Mouse (Mus musculus): Measurements from ENCODE around the gene Midn. TPM values are rescaled to one million over a fixed set of nuclear protein-coding genes. Genes with fewer than 3 reads are reported as not detected.

Midn gene
- polyA plus RNA-seq (2014; fragmentation: Illumina TruSeq; extraction: RNeasy Lipid Tissue Mini Kit (QIAGEN cat#74804); ENCODE audit: low read depth, low replicate concordance): 5.1 TPM

GRCm38 (mm10) chr10:80147719-80148601, at the start of gene Midn:
Gene Midn (plus strand): TSS chr10:80148272.

DNA sequence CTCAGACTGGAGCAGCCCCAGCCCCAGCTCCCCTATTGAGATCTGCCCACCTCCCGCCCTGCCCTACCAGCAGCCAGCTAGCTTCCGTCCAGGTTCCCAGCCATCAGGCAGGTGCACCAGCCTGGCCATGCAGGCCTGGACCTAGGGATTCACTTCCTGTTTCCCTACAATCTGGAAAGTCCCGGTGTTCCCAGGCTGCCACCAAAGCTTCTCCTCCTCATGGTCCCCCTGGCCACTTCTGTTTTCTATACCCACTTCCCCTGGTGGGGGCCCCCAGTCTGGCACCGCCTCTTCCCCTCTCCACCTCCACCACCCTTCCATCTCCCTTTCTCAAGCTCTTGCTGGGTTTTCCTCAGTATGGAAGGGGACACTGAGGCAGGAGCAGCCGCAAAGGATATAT, 42.6 kb upstream of the Midn start, which contains the start of gene Sbno2:
Gene Sbno2 (minus strand): TSS at position 112 of the 400 bp plus-strand sequence.

DNA sequence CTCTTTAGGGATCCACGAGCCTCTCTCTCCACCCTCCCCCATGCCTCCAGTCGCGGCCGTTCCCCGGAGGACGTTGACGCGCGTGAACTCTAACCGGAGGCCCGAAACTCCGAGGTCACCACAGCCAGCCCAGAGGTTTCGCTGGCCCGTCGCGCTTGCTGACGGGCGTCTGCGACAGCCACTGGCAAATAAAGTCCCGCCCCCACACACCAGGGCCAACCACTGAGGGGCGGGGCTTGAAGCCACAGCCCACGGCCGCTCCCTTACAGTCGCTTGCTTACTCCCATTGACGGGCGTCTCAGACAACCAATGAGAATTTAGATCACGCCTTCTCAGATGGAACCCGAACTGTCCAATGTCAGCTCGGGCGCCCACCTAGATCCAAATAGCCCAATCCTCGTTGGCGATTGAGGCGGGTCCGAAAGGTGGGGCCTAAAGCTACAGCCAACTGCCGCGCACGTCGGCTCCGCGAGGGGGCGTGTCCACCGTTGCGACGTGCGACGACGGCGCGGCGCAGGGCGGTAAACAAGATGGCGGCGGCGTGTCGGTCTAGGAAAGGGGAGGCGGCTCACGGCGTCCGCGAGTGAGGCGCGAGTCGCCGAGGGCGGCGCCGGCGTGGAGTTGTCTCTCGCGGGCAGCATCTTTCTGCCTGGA, 32.7 kb upstream of the Midn start, which contains the start of gene Stk11:
Gene Stk11 (plus strand): TSS at position 514 of the 654 bp plus-strand sequence.

GRCm38 (mm10) chr10:80138553-80139438, 9.3 kb upstream of the Midn start, which contains the start of gene Atp5d:
Gene Atp5d (plus strand): TSS chr10:80138632.

GRCm38 (mm10) chr10:80140666-80141035, 7.4 kb upstream of the Midn start, which contains the start of gene Cbarp:
Gene Cbarp (minus strand): TSS chr10:80140835.

GRCm38 (mm10) chr10:80165392-80166128, 17.5 kb downstream of the Midn start, which contains the start of gene Cirbp:
Gene Cirbp (plus strand): TSS chr10:80165985.

DNA sequence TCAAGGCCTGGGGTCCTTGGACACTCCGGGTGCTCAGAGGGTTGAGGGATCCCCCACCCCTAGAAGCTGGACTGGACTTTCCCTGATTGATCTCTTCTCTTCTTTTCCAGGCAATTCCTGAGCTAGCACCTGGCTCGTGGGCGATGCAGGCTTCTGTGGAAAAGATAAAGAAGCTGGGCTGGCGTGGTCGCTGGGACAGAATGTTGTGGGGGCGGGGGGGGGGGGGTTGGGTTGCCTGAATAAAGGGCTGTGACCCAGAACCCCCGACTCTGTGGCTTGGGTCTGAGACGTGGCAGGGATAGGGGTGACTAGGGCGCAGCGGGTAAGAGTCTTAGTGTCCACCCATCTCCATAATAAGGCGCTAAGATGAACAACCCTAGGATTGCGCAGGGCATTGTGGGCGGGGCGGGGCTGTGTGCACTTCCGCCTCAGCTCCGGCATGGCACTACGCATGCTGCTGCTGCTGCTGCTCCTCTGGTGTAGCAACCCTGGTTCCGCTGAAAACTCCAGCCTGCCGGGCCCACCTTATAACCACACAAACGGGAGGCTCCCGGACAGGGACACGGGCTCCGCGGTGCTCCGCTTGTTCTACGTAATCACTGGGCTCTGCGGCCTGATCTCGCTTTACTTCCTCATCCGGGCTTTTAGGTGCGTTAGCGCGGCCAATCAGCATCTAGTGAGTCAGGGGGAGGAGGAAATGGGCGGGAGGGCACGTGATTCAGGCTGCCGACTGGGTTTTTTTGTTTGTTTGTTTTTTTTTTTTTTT, 24.6 kb downstream of the Midn start, which contains the start of gene 1600002K03Rik:
Gene 1600002K03Rik (plus strand): TSS at position 418 of the 766 bp plus-strand sequence.

DNA sequence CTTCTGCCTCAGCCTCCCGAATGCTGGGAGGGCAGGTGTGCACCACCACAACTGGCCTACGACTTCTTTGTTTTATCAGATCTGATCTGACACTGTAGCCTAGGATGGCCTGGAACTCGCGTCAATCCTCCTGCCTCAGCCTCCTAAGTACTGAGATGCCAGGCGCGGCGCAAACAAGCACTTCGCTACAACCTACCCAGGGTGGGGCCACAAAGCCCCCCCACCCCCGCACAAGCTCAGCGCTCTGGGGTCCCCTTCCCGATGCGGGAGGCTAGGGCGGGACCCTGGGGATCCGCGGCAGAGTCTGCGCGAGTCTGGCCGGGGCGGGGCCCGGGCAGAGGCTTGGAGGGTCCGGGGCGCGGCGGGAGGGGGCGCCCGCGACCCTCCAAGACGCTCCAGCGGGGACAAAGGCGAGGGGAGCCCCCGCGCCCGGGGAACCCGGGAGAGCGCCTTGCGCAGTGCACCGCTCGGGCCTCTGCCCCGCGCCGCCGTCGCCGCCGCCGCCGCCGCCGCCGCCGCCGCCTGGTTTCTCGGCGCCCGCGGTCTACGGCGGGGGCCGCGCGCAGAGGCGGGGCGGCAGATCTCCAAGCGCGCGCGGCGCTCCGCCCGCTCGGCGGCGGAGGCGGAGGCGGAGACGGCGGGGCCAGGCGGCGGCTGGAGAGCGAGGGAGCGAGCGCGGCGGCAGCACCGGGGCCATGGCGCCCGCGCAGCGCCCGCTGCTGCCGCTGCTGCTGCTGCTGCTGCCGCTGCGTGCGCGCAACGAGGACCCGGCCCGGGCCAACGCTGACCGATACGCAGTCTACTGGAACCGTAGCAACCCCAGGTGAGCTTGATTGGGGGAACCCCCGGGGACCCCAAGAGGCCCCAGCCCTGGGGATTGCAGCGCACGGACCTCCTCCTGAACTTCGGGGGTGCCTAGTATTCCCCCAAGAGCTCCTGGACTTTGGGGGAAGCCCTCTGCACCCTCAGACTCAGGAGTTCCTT, 31.3 kb downstream of the Midn start, which contains the start of gene Efna2:
Gene Efna2 (plus strand): TSS at position 415 of the 984 bp plus-strand sequence.

Other genes starting within 250 kb of the Midn start
- gene Med16, start 239.3 kb upstream of the Midn start, polyA plus RNA-seq (2014; fragmentation: Illumina TruSeq; extraction: RNeasy Lipid Tissue Mini Kit (QIAGEN cat#74804); ENCODE audit: low read depth, low replicate concordance): 0.20 TPM
- not detected for gene Gm26602, start 237.4 kb upstream of the Midn start, polyA plus RNA-seq (2014; fragmentation: Illumina TruSeq; extraction: RNeasy Lipid Tissue Mini Kit (QIAGEN cat#74804); ENCODE audit: low read depth, low replicate concordance)
- 0.16 TPM for gene Kiss1r, start 231.3 kb upstream of the Midn start, polyA plus RNA-seq (2014; fragmentation: Illumina TruSeq; extraction: RNeasy Lipid Tissue Mini Kit (QIAGEN cat#74804); ENCODE audit: low read depth, low replicate concordance)
- 6.4 TPM for gene R3hdm4, start 227.1 kb upstream of the Midn start, polyA plus RNA-seq (2014; fragmentation: Illumina TruSeq; extraction: RNeasy Lipid Tissue Mini Kit (QIAGEN cat#74804); ENCODE audit: low read depth, low replicate concordance)
- gene Arid3a, start 221.2 kb upstream of the Midn start, polyA plus RNA-seq (2014; fragmentation: Illumina TruSeq; extraction: RNeasy Lipid Tissue Mini Kit (QIAGEN cat#74804); ENCODE audit: low read depth, low replicate concordance): 3.1 TPM
- 1.7 TPM for gene Wdr18, start 188.1 kb upstream of the Midn start, polyA plus RNA-seq (2014; fragmentation: Illumina TruSeq; extraction: RNeasy Lipid Tissue Mini Kit (QIAGEN cat#74804); ENCODE audit: low read depth, low replicate concordance)
- gene Grin3b, start 177.6 kb upstream of the Midn start, polyA plus RNA-seq (2014; fragmentation: Illumina TruSeq; extraction: RNeasy Lipid Tissue Mini Kit (QIAGEN cat#74804); ENCODE audit: low read depth, low replicate concordance): not detected
- gene Tmem259, start 163.9 kb upstream of the Midn start, polyA plus RNA-seq (2014; fragmentation: Illumina TruSeq; extraction: RNeasy Lipid Tissue Mini Kit (QIAGEN cat#74804); ENCODE audit: low read depth, low replicate concordance): 0.40 TPM
- 3.0 TPM for gene Cnn2, start 159.7 kb upstream of the Midn start, polyA plus RNA-seq (2014; fragmentation: Illumina TruSeq; extraction: RNeasy Lipid Tissue Mini Kit (QIAGEN cat#74804); ENCODE audit: low read depth, low replicate concordance)
- 0.12 TPM for gene Abca7, start 151.8 kb upstream of the Midn start, polyA plus RNA-seq (2014; fragmentation: Illumina TruSeq; extraction: RNeasy Lipid Tissue Mini Kit (QIAGEN cat#74804); ENCODE audit: low read depth, low replicate concordance)
- not detected for gene Arhgap45, start 131.6 kb upstream of the Midn start, polyA plus RNA-seq (2014; fragmentation: Illumina TruSeq; extraction: RNeasy Lipid Tissue Mini Kit (QIAGEN cat#74804); ENCODE audit: low read depth, low replicate concordance)
- 0.32 TPM for gene Polr2e, start 108.5 kb upstream of the Midn start, polyA plus RNA-seq (2014; fragmentation: Illumina TruSeq; extraction: RNeasy Lipid Tissue Mini Kit (QIAGEN cat#74804); ENCODE audit: low read depth, low replicate concordance)
- 92.2 TPM for gene Gpx4, start 101.1 kb upstream of the Midn start, polyA plus RNA-seq (2014; fragmentation: Illumina TruSeq; extraction: RNeasy Lipid Tissue Mini Kit (QIAGEN cat#74804); ENCODE audit: low read depth, low replicate concordance)
- gene Sbno2, start 42.7 kb upstream of the Midn start, polyA plus RNA-seq (2014; fragmentation: Illumina TruSeq; extraction: RNeasy Lipid Tissue Mini Kit (QIAGEN cat#74804); ENCODE audit: low read depth, low replicate concordance): 0.24 TPM
- 3.9 TPM for gene Stk11, start 32.5 kb upstream of the Midn start, polyA plus RNA-seq (2014; fragmentation: Illumina TruSeq; extraction: RNeasy Lipid Tissue Mini Kit (QIAGEN cat#74804); ENCODE audit: low read depth, low replicate concordance)
- 0.85 TPM for gene Atp5d, start 9.6 kb upstream of the Midn start, polyA plus RNA-seq (2014; fragmentation: Illumina TruSeq; extraction: RNeasy Lipid Tissue Mini Kit (QIAGEN cat#74804); ENCODE audit: low read depth, low replicate concordance)
- not detected for gene Cbarp, start 7.4 kb upstream of the Midn start, polyA plus RNA-seq (2014; fragmentation: Illumina TruSeq; extraction: RNeasy Lipid Tissue Mini Kit (QIAGEN cat#74804); ENCODE audit: low read depth, low replicate concordance)
- gene Cirbp, start 17.7 kb downstream of the Midn start, polyA plus RNA-seq (2014; fragmentation: Illumina TruSeq; extraction: RNeasy Lipid Tissue Mini Kit (QIAGEN cat#74804); ENCODE audit: low read depth, low replicate concordance): 12.5 TPM
- gene 1600002K03Rik, start 24.7 kb downstream of the Midn start, polyA plus RNA-seq (2014; fragmentation: Illumina TruSeq; extraction: RNeasy Lipid Tissue Mini Kit (QIAGEN cat#74804); ENCODE audit: low read depth, low replicate concordance): not detected
- gene Efna2, start 31.2 kb downstream of the Midn start, polyA plus RNA-seq (2014; fragmentation: Illumina TruSeq; extraction: RNeasy Lipid Tissue Mini Kit (QIAGEN cat#74804); ENCODE audit: low read depth, low replicate concordance): 0.40 TPM
- 3.0 TPM for gene Mum1, start 78.2 kb downstream of the Midn start, polyA plus RNA-seq (2014; fragmentation: Illumina TruSeq; extraction: RNeasy Lipid Tissue Mini Kit (QIAGEN cat#74804); ENCODE audit: low read depth, low replicate concordance)
- gene Ndufs7, start 100.8 kb downstream of the Midn start, polyA plus RNA-seq (2014; fragmentation: Illumina TruSeq; extraction: RNeasy Lipid Tissue Mini Kit (QIAGEN cat#74804); ENCODE audit: low read depth, low replicate concordance): 4.1 TPM
- 1.3 TPM for gene Gamt, start 112.7 kb downstream of the Midn start, polyA plus RNA-seq (2014; fragmentation: Illumina TruSeq; extraction: RNeasy Lipid Tissue Mini Kit (QIAGEN cat#74804); ENCODE audit: low read depth, low replicate concordance)
- gene Dazap1, start 113.2 kb downstream of the Midn start, polyA plus RNA-seq (2014; fragmentation: Illumina TruSeq; extraction: RNeasy Lipid Tissue Mini Kit (QIAGEN cat#74804); ENCODE audit: low read depth, low replicate concordance): 13.7 TPM
- gene Rps15, start 144.2 kb downstream of the Midn start, polyA plus RNA-seq (2014; fragmentation: Illumina TruSeq; extraction: RNeasy Lipid Tissue Mini Kit (QIAGEN cat#74804); ENCODE audit: low read depth, low replicate concordance): not detected
- gene Apc2, start 147.7 kb downstream of the Midn start, polyA plus RNA-seq (2014; fragmentation: Illumina TruSeq; extraction: RNeasy Lipid Tissue Mini Kit (QIAGEN cat#74804); ENCODE audit: low read depth, low replicate concordance): not detected
- gene 2310011J03Rik, start 172.3 kb downstream of the Midn start, polyA plus RNA-seq (2014; fragmentation: Illumina TruSeq; extraction: RNeasy Lipid Tissue Mini Kit (QIAGEN cat#74804); ENCODE audit: low read depth, low replicate concordance): 0.73 TPM
- not detected for gene Pcsk4, start 181.2 kb downstream of the Midn start, polyA plus RNA-seq (2014; fragmentation: Illumina TruSeq; extraction: RNeasy Lipid Tissue Mini Kit (QIAGEN cat#74804); ENCODE audit: low read depth, low replicate concordance)
- gene Reep6, start 181.7 kb downstream of the Midn start, polyA plus RNA-seq (2014; fragmentation: Illumina TruSeq; extraction: RNeasy Lipid Tissue Mini Kit (QIAGEN cat#74804); ENCODE audit: low read depth, low replicate concordance): 1.3 TPM
- gene Adamtsl5, start 200.1 kb downstream of the Midn start, polyA plus RNA-seq (2014; fragmentation: Illumina TruSeq; extraction: RNeasy Lipid Tissue Mini Kit (QIAGEN cat#74804); ENCODE audit: low read depth, low replicate concordance): 0.12 TPM
- gene Plk5, start 208.2 kb downstream of the Midn start, polyA plus RNA-seq (2014; fragmentation: Illumina TruSeq; extraction: RNeasy Lipid Tissue Mini Kit (QIAGEN cat#74804); ENCODE audit: low read depth, low replicate concordance): not detected
- gene Mex3d, start 239.4 kb downstream of the Midn start, polyA plus RNA-seq (2014; fragmentation: Illumina TruSeq; extraction: RNeasy Lipid Tissue Mini Kit (QIAGEN cat#74804); ENCODE audit: low read depth, low replicate concordance): 2.8 TPM